Mouse (Mus musculus): ENCODE measurements at regions not wholly inside any gene's neighbourhood (a gene's known extent, or its start where the extent isn't known, plus 50 kb on each side); places are given as distances from the start of the nearest gene placed in this dataset.
"Not testable (repeated sequence)": the region's sequence is repeated elsewhere in the genome, so short reads cannot be mapped to it uniquely, and the experiment has no call there.

DNA sequence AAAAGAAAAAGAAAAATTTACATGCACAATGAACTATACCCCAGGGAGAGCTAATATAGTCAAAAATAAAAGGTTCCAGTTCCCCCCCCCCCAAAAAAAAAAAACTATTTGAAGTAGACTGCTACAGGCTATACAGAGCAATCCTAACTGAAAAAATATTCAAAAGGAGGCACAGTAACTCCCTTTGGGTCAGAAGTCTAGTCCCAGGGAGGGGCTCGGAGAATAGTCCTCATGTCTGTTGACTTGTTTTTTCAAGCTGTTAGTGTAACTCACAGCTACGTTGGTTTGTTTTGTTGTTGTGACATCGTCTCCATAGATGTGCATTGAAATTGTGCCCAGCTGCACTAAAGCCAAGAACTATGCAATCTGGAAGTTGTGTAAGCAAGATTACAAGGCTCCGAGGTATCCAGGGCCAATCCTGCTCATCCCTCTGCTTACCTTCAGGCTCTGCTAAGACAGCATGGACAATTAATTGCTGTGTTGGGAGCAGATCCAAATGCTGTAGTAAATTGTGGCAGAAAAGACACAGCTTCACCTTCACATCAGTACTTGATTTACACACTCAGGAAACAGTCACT is 137.2 kb upstream of the Pnpt1 start:
- no peaks in the 10 kb centered on the region for H3K27me3 ChIP-seq (ENCODE audit: low read depth, poor library complexity, severe bottlenecking)
- H3K4me1 ChIP-seq: peaks cover 5% of the 10 kb centered on the region
- no peak overlapping the region for H3K4me3 ChIP-seq
- 89% methylated on average over 4 of the region's 4 CpGs for WGBS
- H3K36me3 ChIP-seq: no peaks in the 10 kb centered on the region
- no peaks in the 10 kb centered on the region for H3K9me3 ChIP-seq (replicated peaks)
- no peak for DNase-seq (ENCODE audit: low spot score)
- H3K27ac ChIP-seq: no peak overlapping the region

DNA sequence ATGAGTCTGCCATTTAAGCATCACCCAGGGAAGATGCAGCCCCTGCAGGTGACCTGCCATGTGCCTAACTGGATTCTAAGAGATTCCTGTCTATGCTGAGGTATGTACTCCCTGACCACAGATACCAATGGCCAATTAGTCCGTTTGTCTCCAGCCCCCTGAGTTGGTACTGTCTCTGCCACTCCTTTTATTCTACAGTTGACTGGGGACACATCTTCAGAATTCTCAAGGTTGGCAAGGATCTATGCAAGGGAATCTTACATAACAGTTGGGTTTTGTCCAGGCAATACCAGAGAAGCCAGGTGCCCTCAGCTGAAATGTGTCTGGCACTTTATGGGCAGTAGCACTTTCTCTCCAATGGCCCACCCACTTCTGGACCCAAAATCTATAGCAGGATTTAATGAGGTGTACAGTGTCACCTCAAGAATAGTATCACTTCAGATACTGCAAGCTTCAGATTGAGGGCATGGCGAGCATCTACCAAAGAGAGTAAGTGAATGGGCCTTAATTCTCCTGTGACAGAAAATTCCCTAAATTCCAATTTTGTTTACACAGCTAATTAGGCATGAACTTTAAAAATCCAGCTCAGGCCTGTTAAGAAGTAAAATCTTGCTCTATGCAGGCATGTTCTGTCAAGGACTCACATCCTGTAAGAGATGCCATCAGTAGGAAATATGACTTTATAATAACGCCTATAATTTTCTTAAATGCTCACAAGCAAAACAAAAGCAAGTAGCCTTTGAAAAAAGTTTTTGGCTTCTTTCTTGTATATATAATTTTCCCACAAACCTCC is 132.0 kb upstream of the Pnpt1 start:
- no peaks in the 10 kb centered on the region for H3K36me3 ChIP-seq
- H3K4me1 ChIP-seq: peaks cover 25% of the 10 kb centered on the region
- no peak overlapping the region for H3K4me3 ChIP-seq
- H3K27ac ChIP-seq: no peak overlapping the region
- H3K9me3 ChIP-seq (replicated peaks): no peaks in the 10 kb centered on the region
- no peaks in the 10 kb centered on the region for H3K27me3 ChIP-seq (ENCODE audit: low read depth, poor library complexity, severe bottlenecking)
- no peak for DNase-seq (ENCODE audit: low spot score)
- WGBS: 67% methylated on average over 3 of the region's 3 CpGs

DNA sequence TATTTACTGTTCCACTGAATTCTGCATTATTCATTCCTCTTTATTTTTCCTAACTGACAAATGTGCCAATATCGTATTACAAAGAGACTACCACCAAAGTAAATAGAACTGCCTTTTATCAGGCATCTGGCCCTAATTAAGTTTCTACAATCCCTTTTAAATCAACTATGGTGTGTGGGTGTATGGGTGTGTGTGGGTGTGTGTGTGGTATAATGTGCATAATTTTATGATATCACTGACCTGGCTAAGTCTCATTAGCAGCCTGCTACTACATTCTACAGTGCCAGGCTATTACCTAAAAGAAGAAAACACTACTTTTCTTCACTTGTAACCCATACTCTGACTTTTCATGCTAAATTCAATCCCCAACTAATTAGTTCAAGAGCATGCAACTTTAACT is 131.3 kb upstream of the Pnpt1 start:
- Histone ChIP-seq H3K4me1 (peaks cover 25% of the 10 kb centered on the region), H3K27ac (no peak overlapping the region), H3K9me3 (replicated peaks) (no peaks in the 10 kb centered on the region), H3K4me3 (no peak overlapping the region), H3K36me3 (no peaks in the 10 kb centered on the region), H3K27me3 (ENCODE audit: low read depth, poor library complexity, severe bottlenecking) (no peaks in the 10 kb centered on the region)
- WGBS: 32% methylated on average over 1 of the region's 1 CpGs
- DNase-seq (ENCODE audit: low spot score): no peak

DNA sequence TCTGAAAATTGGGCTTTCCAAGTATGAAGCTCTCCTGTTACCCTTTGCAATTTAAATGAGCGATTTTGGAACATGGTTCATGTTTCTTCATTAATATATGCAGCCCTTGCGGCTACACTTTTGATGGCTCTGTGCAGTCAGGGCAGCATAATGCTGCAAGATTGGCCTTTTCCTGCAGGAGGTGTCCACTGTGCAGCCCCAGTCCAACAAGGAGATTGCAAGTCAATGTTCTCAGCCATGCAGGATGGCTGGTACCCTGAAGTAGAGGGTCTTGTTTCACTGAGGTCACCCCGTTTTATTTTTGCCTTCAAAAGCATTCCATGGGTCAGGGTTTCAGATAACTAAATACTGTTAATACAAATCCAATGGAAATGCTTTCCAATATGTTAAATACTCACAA is 130.9 kb upstream of the Pnpt1 start:
- H3K4me1 ChIP-seq: peaks cover 25% of the 10 kb centered on the region
- H3K27ac ChIP-seq: peak overlapping the region; percentile 46; the same call in 1 of the 2 replicates
- no peaks in the 10 kb centered on the region for H3K9me3 ChIP-seq (replicated peaks)
- H3K4me3 ChIP-seq: no peak overlapping the region
- no peak for DNase-seq (ENCODE audit: low spot score)
- H3K36me3 ChIP-seq: no peaks in the 10 kb centered on the region
- H3K27me3 ChIP-seq (ENCODE audit: low read depth, poor library complexity, severe bottlenecking): no peaks in the 10 kb centered on the region
- WGBS: 60% methylated on average over 3 of the region's 3 CpGs

DNA sequence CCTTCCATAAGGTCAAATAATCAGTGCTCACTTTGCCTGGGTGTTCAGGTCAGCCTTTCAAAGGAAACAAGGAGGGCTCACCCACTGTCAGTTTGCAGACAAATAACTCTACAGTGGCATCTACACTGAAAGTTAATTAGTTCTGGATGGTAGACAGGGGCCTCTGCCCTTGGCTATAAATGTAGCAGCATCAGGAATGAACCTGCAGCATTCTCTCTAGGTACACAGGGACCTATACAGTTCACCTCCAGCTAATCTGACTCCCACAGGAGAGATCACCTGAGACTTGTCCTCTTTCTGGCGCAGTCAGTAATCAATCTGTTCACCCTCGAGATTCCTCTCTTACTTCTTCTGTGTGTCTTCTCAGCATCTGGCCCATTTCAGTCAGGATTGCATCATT is 130.3 kb upstream of the Pnpt1 start:
- no peaks in the 10 kb centered on the region for H3K9me3 ChIP-seq (replicated peaks)
- no peak overlapping the region for H3K4me3 ChIP-seq
- H3K27ac ChIP-seq: no peak overlapping the region
- no peaks in the 10 kb centered on the region for H3K36me3 ChIP-seq
- 74% methylated on average over 2 of the region's 2 CpGs for WGBS
- DNase-seq (ENCODE audit: low spot score): no peak
- H3K4me1 ChIP-seq: peaks cover 25% of the 10 kb centered on the region
- no peaks in the 10 kb centered on the region for H3K27me3 ChIP-seq (ENCODE audit: low read depth, poor library complexity, severe bottlenecking)

DNA sequence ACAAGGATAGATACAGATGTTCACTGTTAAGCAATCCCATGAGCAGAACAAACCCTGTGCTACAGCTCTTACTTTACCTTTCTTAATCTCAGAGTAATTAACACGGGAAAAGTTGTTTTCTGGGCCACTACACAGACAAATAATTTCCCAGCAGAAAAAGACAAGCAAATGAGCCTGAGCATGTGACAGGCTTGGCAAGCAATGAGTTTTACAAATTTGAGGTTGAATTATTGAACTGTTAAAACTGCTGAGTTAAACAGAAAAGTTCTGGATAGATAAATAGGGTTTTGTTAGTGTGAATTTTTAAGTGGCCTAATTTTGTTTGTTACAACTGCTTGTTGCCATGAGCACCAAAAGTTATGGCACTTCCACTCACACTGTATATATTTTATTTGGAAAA is 113.1 kb upstream of the Pnpt1 start:
- DNase-seq (ENCODE audit: low spot score): no peak
- no peak overlapping the region for H3K4me3 ChIP-seq
- H3K4me1 ChIP-seq: no peaks in the 10 kb centered on the region
- no peaks in the 10 kb centered on the region for H3K9me3 ChIP-seq (replicated peaks)
- H3K36me3 ChIP-seq: no peaks in the 10 kb centered on the region
- WGBS: 74% methylated on average over 1 of the region's 1 CpGs
- no peaks in the 10 kb centered on the region for H3K27me3 ChIP-seq (ENCODE audit: low read depth, poor library complexity, severe bottlenecking)
- H3K27ac ChIP-seq: no peak overlapping the region

DNA sequence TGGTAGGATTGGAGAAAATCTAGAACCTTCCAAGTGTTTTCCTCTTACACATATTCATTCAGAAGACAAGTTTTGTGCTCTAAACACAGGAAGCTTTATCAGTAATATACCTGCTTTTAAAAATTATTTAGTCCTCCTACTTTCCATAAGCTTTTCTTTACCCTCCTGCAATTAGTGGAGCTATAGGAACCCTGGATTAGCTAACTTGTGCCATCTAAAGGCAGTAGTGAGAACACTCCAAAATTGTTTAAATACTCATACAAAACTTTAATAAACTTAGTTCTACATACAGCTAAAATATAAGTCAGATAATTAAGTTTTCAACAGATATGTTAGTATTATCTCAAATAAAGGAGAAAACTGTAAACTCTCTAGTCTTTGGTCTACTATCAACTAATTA is 89.7 kb upstream of the Pnpt1 start:
- Histone ChIP-seq H3K36me3 (no peaks in the 10 kb centered on the region), H3K27me3 (ENCODE audit: low read depth, poor library complexity, severe bottlenecking) (no peaks in the 10 kb centered on the region), H3K4me3 (no peak overlapping the region), H3K27ac (no peak overlapping the region), H3K9me3 (replicated peaks) (no peaks in the 10 kb centered on the region), H3K4me1 (no peaks in the 10 kb centered on the region)
- no peak for DNase-seq (ENCODE audit: low spot score)

DNA sequence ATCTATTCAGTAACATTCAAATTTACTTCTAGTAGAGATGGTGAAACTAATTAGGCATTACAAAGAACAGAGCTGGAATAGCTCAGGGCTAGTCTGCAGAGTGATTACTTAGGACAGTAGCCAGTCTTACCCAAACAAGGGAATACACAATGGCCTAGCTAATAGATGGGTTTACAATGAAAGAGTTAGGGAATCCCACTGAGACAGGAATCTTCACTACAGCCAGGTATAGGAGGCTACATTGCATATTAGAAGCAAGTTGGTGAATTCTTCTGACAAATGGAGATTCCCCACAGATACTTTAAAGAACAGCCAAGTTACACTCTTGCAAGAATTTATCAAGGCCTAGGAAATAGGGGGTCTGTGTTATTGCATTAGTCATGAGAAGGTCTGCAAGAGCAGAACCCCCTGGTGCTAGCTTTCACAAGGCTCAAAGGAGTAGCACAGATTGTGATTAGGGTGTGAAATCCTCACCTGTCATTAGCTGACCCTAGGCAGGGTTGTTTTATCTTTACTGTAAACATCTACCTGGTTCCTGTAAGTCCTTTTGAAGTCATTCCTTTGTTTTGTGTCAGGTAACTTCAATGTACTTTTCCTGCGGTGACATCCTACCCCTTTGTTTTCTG is 82.4 kb upstream of the Pnpt1 start:
- not testable (repeated sequence) for H3K4me3 ChIP-seq
- WGBS: 17% methylated on average over 1 of the region's 1 CpGs

DNA sequence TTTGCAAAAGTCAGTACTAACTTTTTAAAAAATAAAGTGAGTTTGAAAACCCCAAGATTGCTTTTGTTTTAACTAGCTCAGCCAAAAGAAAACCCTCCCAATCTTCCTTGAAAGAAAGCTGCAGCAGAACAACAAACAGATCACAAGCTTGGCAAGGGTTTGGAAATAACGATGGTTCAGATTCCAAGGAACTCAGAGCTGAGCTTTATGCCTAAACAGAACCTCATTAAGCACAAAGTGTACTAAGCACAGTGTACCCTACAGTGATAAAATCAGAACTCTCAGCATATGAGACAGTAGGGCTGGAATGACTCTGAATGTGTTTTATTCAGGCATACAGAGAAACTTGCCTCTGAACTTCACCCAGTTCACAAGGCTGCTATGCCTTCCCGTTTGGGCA is 77.9 kb upstream of the Pnpt1 start:
- whole genome bisulfite sequencing: 80% methylated on average over 2 of the region's 2 CpGs
- Histone ChIP-seq H3K27ac (no peak overlapping the region), H3K4me3 (no peak overlapping the region), H3K9me3 (replicated peaks) (no peaks in the 10 kb centered on the region), H3K36me3 (no peaks in the 10 kb centered on the region), H3K4me1 (no peaks in the 10 kb centered on the region), H3K27me3 (ENCODE audit: low read depth, poor library complexity, severe bottlenecking) (no peaks in the 10 kb centered on the region)
- DNase-seq (ENCODE audit: low spot score): no peak

More for the DNA sequence above, 82.4 kb upstream of the Pnpt1 start:
- H3K27ac ChIP-seq; H3K36me3 ChIP-seq; H3K9me3 ChIP-seq (replicated peaks); DNase-seq (ENCODE audit: low spot score); H3K4me1 ChIP-seq; H3K27me3 ChIP-seq (ENCODE audit: low read depth, poor library complexity, severe bottlenecking): not testable (repeated sequence)

DNA sequence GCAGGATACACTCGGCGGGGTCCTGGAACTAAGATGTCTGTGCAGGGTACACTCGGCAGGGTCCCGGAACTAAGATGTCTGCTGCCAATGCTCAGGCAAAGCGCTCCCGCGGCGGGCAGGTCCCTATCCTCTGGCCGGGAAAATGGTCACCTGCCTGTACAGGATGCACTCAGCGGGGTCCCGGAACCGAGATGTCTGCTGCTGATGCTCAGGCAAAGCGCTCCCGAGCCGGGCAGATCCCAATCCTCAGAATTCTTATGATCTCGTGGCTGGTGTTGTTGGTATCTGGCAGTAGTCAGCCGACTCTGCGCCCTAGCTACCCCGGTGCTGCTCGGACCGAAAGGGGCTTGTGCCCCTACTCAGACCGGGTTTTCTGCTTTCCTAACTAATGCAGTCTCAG is 61.0 kb upstream of the Pnpt1 start:
- H3K4me3 ChIP-seq; H3K36me3 ChIP-seq; H3K9me3 ChIP-seq (replicated peaks); DNase-seq (ENCODE audit: low spot score); H3K27me3 ChIP-seq (ENCODE audit: low read depth, poor library complexity, severe bottlenecking); H3K4me1 ChIP-seq; H3K27ac ChIP-seq: not testable (repeated sequence)
- 87% methylated on average over 22 of the region's 22 CpGs for WGBS

DNA sequence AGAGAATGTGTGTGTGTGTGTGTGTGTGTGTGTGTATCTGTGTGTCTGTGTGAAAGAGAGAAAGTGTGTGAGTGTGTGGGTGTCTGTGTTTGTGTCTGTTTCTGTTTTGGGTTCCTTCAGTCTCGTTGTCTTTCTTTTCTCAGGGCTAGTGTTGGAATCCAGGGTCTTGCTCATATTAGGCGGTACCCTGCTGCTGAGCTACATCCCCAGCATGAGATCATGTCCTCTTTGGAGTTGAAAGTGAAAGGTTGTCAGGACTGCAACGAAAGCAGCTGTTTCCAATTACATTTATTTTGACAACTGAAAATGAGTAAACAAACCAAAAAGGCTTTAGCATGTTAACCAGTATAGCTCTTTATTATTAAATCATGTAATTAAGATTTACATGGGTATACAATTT is 58.3 kb upstream of the Pnpt1 start:
- H3K9me3 ChIP-seq (replicated peaks): no peaks in the 10 kb centered on the region
- WGBS: 39% methylated on average over 3 of the region's 3 CpGs
- H3K36me3 ChIP-seq: no peaks in the 10 kb centered on the region
- no peak for DNase-seq (ENCODE audit: low spot score)
- H3K4me3 ChIP-seq: no peak overlapping the region
- no peaks in the 10 kb centered on the region for H3K27me3 ChIP-seq (ENCODE audit: low read depth, poor library complexity, severe bottlenecking)
- no peaks in the 10 kb centered on the region for H3K4me1 ChIP-seq
- no peak overlapping the region for H3K27ac ChIP-seq

Measured in limb, embryonic 10.5 days (tissue).